Mouse (Mus musculus) intestine, postnatal 0 days (tissue): ENCODE results near the gene Plcb2. TPM values are rescaled to one million over a fixed set of nuclear protein-coding genes. Genes with fewer than 3 reads are reported as not detected.

Source experiments
- ATAC-seq: fragments of 200-750 bp; cut with Nextera tagmentation; 2 replicates; pipeline ENCODE4 v1.8.0; 2017; ENCODE audit warnings: mild to moderate bottlenecking, moderate TSS enrichment, moderate library complexity
- H3K27ac ChIP-seq: fragments of 300-500 bp; sonication (generic); 2 replicates; pipeline ENCODE4 v1.5.1; 2014; ENCODE audit warnings: mild to moderate bottlenecking, low read depth, low read length, moderate library complexity
- H3K27me3 ChIP-seq: fragments of 300-500 bp; sonication (generic); replicated peaks from 2 replicates; pipeline ENCODE4 v1.6.1; 2014; ENCODE audit warnings: low read length, mixed read lengths; ENCODE audit not compliant: control insufficient read depth, insufficient read depth
- H3K36me3 ChIP-seq: fragments of 300-500 bp; sonication (generic); 2 replicates; pipeline ENCODE4 v1.6.1; 2014; ENCODE audit warnings: mild to moderate bottlenecking, moderate library complexity; ENCODE audit not compliant: control insufficient read depth, insufficient read depth
- H3K4me1 ChIP-seq: fragments of 300-500 bp; sonication (generic); replicated peaks from 2 replicates; pipeline ENCODE4 v1.6.1; 2014; ENCODE audit warnings: antibody characterized with exemption, low read length, mixed read lengths; ENCODE audit not compliant: control insufficient read depth, insufficient read depth
- H3K4me2 ChIP-seq: fragments of 300-500 bp; sonication (generic); replicated peaks from 2 replicates; pipeline ENCODE4 v1.6.1; 2014; ENCODE audit warnings: low read depth, mild to moderate bottlenecking, moderate library complexity
- H3K4me3 ChIP-seq: fragments of 300-500 bp; sonication (generic); 2 replicates; pipeline ENCODE4 v1.5.1; 2014; ENCODE audit warnings: low read depth, low read length
- H3K9ac ChIP-seq: fragments of 300-500 bp; sonication (generic); 2 replicates; pipeline ENCODE4 v1.6.1; 2014; ENCODE audit warnings: mild to moderate bottlenecking, low read depth, low read length
- H3K9me3 ChIP-seq: fragments of 300-500 bp; sonication (generic); 2 replicates; pipeline ENCODE4 v1.6.1; 2016; ENCODE audit warnings: mixed run types; ENCODE audit not compliant: control insufficient read depth
- CTCF ChIP-seq: sonication (generic); IDR thresholded peaks from 2 replicates; pipeline ENCODE4 v1.5.1; 2016; ENCODE audit warnings: low read depth, mild to moderate bottlenecking, control low read depth, antibody characterized with exemption, moderate library complexity
- WGBS: fragments of 180-500 bp; shearing (Covaris S2); extraction: QIAGEN DNeasy Blood & Tissue Kit; methylation state at CpG from one replicate; pipeline ENCODE4 v1.1.7; 2014; 5-methylcytosine and 5-hydroxymethylcytosine counted together
- polyA plus RNA-seq: library from polyadenylated mRNA; unstranded; fragments of >200 nt; fragmentation: Nextera tagmentation; extraction: Ambion mirVana; gene quantifications from 2 replicates; pipeline ENCODE4 v1.2.1, GENCODE M21; 2015

The Plcb2 gene
- polyA plus RNA-seq = 0.59 and 0.76 TPM in 2 replicates

DNA sequence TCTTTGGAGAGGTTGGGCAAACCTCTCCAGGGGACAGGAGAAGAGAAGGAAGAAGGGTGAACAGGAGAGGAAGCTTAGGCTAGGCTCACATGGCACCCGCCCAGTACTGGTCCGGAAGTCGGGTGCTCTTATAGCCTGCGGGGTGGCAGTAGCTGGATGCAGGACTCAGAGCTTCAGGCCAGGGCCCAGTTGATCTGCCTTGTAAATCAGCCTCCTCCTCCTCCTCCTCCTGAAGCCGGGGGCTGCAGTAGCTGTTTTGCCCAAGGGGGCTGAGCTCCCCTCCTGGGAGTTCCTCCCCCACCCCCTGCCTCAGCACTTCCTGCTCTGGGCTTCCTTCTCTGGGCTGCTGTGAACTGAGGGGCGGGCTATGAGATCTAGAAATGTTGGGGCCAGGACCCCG is at the start of gene Plcb2:
Gene Plcb2 (minus strand): TSS at position 102 of the 400 bp plus-strand sequence.
- TF ChIP-seq CTCF = no peak
- Histone ChIP-seq H3K27ac (peak within 1 kb of the TSS; percentile 28), H3K4me1 (no peaks in the 10 kb centered on the region), H3K36me3 (no peaks in the 10 kb centered on the region), H3K9ac (no peak within 1 kb of the TSS), H3K4me2 (peak within 1 kb of the TSS; percentile 44), H3K4me3 (no peak within 1 kb of the TSS), H3K27me3 (peaks cover 4% of the 10 kb centered on the region; the same call in 1 of the 2 replicates), H3K9me3 (no peaks in the 10 kb centered on the region)
- WGBS = 22% methylated on average over 6 of the region's 7 CpGs
- no peak; the same call in 1 of the 2 replicates for ATAC-seq

DNA sequence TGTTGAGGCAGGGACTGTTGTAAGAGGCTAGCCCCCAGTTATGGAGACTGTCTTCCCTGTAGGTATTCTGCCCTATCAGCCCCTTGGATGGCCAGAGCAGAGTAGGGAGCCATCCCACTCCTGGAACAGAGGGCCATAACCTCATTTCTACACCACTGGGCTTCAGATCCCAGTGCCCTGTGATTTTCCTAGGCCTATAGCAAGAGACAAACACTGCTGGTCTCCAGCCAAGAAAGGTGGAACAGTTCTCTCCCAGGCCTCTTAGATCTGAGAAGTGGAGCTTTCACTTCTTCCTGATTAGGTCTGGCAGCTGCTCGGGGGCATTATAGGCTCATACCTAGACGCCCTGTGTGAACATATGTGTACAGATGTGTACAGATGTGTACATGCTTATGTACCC is 48.1 kb upstream of the Plcb2 start:
- no peak overlapping the region for H3K4me3 ChIP-seq
- no peak for ATAC-seq
- peaks cover 18% of the 10 kb centered on the region for H3K4me1 ChIP-seq
- no peaks in the 10 kb centered on the region for H3K36me3 ChIP-seq
- no peak overlapping the region for H3K27ac ChIP-seq
- H3K4me2 ChIP-seq = no peak overlapping the region
- no peak overlapping the region for H3K9ac ChIP-seq
- no peak for TF ChIP-seq CTCF
- no peaks in the 10 kb centered on the region for H3K9me3 ChIP-seq
- no peaks in the 10 kb centered on the region; the same call in 1 of the 2 replicates for H3K27me3 ChIP-seq
- 51% methylated on average over 2 of the region's 2 CpGs for WGBS

DNA sequence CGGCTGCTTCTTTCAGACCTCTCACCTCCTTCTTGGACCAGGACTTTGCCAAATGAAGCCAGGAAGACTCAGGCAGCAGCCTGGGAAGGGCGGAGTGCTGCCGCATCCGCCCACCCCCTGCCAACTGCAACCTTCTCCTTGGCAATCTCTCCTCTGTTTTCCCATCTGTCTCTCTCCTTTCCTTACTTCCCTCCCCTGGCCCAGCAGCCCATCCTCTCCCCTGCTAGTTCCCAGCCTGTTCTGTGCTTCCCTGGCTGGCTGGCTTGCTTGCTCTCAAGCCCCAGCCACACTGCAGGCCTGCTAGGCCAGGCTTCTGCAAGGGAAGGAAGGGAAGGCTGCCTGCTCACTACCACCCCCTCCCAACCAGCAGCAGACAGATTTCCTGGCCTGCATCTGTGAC is 47.6 kb upstream of the Plcb2 start:
- Histone ChIP-seq H3K27ac (no peak overlapping the region), H3K9ac (no peak overlapping the region)

DNA sequence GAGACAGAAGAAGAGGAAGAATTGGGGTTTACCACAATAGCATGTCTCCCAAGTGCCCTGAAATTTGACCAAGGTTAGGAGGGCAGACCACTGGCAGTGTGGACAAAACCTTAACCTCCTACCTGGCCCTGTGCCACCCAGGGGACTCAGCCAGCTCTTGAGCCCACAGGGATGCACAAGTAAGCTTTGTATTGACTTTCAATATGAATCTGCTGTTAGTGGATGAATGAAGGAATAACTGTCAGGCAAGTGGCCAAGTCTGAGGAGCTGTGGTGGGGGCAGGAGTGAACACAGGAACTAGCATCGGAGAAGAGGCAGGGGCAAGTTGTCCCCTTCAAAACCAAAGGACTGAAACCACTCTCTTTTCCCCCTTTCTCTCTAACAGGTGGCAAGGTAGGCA is 47.2 kb upstream of the Plcb2 start:
- Histone ChIP-seq H3K9me3 (no peaks in the 10 kb centered on the region), H3K36me3 (no peaks in the 10 kb centered on the region), H3K4me3 (no peak overlapping the region), H3K4me1 (peaks cover 18% of the 10 kb centered on the region), H3K4me2 (no peak overlapping the region), H3K9ac (no peak overlapping the region), H3K27ac (no peak overlapping the region), H3K27me3 (no peaks in the 10 kb centered on the region; the same call in 1 of the 2 replicates)
- no peak for TF ChIP-seq CTCF
- 53% methylated on average over 1 of the region's 1 CpGs for WGBS
- ATAC-seq = no peak

More for the DNA sequence above, 47.6 kb upstream of the Plcb2 start:
- Histone ChIP-seq H3K9me3 (no peaks in the 10 kb centered on the region), H3K4me3 (no peak overlapping the region), H3K27me3 (no peaks in the 10 kb centered on the region; the same call in 1 of the 2 replicates), H3K36me3 (no peaks in the 10 kb centered on the region), H3K4me2 (no peak overlapping the region), H3K4me1 (peaks cover 18% of the 10 kb centered on the region)
- ATAC-seq = no peak
- 85% methylated on average over 3 of the region's 4 CpGs for WGBS
- TF ChIP-seq CTCF = no peak

DNA sequence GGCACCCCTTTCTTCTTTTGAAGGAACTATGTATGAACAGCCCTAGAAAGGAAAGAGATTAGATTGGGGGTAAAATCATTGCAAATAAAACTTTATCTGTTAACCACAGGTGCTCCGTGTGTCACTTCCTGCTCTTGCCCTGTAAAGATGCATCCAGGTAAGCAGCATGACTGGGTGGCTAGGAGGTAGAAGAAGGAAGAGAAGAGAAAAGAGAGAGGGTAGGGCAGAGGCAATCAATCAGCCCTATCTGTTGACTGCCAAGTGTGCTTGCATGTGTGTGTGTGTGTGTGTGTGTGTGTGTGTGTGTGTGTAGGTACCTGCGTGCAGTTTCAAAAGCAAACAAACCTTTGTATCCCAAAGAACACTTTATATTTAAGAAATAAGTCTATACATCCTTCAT is 46.3 kb upstream of the Plcb2 start:
- Histone ChIP-seq H3K27ac (no peak overlapping the region), H3K4me1 (peaks cover 18% of the 10 kb centered on the region), H3K36me3 (no peaks in the 10 kb centered on the region), H3K9me3 (no peaks in the 10 kb centered on the region), H3K9ac (no peak overlapping the region), H3K4me3 (no peak overlapping the region), H3K4me2 (peak overlapping the region; percentile 24; the same call in 1 of the 2 replicates), H3K27me3 (no peaks in the 10 kb centered on the region)
- TF ChIP-seq CTCF = no peak
- ATAC-seq = peak; percentile 34
- 33% methylated on average over 2 of the region's 2 CpGs for WGBS

DNA sequence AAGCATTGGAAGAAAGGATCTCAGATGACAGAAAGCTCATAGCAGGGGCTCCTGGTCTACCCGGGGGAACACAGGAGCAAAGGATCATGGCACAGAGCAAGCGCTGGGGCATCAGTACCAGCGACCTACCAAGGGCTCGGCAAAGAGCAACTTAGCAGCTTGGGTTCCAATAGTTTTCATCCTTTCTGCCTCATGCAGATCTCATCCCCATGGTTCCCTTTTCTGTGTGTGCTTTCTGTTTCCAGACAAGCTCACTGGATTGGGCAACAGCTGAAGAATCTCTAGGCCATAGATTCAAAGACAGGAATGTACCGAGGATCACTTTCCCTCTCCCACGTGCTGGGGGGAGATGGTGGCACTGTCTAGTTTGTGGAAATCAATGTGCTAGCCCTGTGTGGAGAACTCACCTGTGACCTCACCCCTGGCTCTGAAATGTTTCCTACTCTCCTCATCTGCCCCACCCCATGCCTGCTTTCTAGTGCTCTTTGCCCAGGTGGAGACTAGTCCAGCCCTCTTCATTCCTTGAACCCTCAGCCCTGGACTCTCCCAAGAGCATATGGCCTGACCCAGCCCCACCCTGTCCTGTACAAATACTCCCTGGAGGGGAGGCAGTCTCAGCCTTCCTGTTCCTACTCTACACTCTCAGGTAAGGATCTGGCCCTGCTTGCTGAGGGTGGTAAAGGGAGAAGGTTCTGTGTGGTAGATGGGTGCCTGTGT is 44.1 kb upstream of the Plcb2 start, which contains the start of gene Phgr1:
Gene Phgr1 (plus strand): TSS at position 612 of the 717 bp plus-strand sequence.
- TF ChIP-seq CTCF = no peak
- Histone ChIP-seq H3K36me3 (no peaks in the 10 kb centered on the region), H3K4me2 (peak within 1 kb of the TSS; percentile 37), H3K9me3 (no peaks in the 10 kb centered on the region), H3K9ac (no peak within 1 kb of the TSS), H3K27me3 (no peaks in the 10 kb centered on the region), H3K4me3 (peak within 1 kb of the TSS; percentile 6; the same call in 1 of the 2 replicates), H3K27ac (peak within 1 kb of the TSS; percentile 50), H3K4me1 (peaks cover 11% of the 10 kb centered on the region; the same call in 1 of the 2 replicates)
- peak; percentile 82 for ATAC-seq
- WGBS = 58% methylated on average over 6 of the region's 6 CpGs
